Mouse (Mus musculus) yolk sac, embryonic 10.5 days (tissue): ENCODE measurements at regions not wholly inside any gene's neighbourhood (a gene's known extent, or its start where the extent isn't known, plus 50 kb on each side); places are given as distances from the start of the nearest gene placed in this dataset.

Experiments
- DNase-seq: peaks from one replicate; pipeline ENCODE4 v3.0.0-alpha.2; 2017; ENCODE audit warnings: low spot score

DNA sequence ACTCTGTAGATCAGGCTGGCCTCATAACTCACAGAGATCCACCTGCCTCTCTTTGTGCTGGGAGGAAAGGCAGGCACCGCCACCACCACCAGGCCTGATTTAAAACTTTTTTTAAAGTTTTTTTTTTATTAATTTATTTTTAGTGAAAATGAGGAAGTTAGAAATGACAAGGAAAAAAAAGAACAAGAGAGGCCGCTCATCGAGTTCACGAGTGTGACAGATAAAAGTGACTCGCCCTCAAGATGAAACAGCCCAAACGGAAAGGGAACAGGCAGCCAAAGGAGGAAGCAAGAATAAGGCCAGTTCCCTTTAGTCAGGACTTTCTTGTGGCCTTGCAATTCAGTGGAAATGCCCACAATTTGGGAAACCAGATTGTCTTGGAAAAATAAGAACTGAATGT, 163.4 kb upstream of the Jmjd1c start:
- no peak for DNase-seq

DNA sequence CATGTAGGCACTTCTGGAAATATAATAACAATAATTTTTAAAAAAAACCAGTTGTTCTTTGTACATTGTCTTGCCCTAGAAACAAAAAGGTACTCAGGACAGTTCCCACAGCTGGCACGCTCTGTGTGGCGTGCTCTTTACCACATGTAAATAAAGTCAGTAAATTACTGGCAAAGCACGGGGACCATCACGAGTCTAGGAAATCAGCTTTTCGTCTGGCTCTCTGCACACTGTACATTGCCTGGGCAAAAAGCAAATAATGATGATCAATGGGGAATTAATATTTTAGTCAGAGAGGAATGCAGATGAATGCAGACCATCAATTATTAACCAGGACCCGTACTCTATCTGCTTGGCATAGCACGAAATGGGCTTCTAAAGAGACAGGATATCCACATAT, 162.2 kb upstream of the Jmjd1c start:
- no peak for DNase-seq

DNA sequence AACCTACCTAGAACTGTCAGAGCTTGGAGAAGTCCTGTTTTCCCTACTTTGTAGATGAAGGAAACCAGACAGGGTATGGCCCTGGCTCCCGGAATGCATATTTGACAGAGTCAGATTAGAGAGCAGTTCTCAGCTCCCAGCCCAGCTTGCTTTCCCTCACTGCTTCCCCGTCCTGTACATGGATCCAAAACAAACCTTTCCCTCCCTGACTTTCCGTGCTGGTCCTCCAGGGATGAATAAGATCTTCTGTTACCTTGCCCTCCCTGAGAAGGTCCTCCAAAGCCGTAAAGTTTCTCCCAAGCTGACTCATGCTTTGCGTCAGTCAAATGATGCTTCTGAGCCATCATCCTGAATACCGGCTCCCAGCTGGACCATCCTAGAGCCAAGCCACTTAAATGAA, 160.2 kb upstream of the Jmjd1c start:
- no peak for DNase-seq

DNA sequence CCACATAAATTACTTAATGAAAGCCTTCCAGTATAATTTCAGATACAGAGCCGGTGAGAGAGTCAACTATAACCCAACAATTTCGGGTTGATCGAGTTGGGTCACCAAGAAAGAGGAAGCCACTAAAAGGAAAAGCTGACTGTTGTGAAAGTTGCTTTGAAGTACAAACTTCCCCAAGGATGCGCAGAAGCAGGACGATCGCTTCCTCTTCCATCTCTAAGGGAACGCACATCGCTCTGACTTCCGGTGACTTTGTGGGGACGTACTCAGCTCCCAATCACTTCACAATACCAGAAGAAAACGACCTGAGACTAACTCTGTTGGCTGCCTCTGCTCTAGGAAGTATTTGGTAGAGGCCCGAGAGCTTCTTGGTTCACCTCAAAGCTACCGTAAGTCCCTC, 158.8 kb upstream of the Jmjd1c start:
- no peak for DNase-seq

DNA sequence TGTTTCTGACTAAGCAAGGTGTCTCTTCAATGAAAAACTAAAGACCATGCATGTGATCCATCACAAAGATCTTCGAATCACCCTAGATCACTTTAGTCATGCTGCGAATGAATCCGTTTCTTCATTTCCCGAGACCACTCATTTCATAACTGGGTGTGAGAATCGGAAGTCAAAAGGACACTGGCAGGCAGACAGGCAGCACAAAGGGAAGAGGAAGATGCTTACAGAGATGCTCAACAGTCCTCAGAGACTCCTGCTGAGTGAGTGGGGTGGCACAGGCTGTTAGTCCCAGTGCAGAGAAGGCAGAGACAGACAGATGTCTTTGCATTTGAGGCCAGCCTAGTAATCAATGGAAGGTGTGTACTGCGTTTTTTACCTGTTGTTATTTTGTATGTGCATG, 155.6 kb upstream of the Jmjd1c start:
- no peak for DNase-seq

DNA sequence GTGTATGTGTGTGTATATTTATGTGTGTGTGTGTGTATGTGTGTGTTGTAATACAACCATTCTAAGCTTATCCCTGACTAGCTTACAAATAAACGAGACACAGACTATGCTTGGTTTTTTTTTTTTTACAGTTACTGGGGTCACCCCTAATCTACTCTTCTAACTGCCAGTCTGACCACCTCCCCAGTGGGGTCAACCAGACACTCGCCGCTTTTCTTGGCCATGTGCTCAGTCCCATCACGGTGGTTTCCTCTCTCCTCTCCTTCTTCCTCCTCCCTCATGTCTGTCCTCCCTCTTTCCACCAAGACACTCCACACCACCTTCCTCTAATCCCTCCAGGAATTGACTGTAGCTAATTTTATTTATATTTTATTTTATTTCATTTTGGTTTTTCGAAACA, 155.0 kb upstream of the Jmjd1c start:
- DNase-seq: no peak

DNA sequence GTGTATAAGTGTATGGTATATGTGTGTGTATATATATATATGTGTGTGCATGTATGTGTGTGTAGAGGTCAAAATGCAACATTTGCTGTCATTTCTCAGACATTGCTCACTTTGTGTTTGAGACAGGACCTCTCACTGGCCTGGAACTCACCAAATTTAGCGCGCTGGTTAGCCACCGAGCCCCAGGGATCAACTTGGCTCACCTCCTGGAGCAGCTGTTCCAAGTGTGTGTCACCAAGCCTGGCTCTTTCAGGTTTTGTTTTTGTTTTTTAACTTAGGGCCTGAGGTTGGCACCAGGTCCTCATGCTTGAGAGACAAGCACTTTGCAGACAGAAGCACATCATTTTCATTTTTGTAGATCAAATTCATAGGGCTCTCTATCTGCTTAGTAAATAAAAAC, 154.0 kb upstream of the Jmjd1c start:
- DNase-seq: no peak

DNA sequence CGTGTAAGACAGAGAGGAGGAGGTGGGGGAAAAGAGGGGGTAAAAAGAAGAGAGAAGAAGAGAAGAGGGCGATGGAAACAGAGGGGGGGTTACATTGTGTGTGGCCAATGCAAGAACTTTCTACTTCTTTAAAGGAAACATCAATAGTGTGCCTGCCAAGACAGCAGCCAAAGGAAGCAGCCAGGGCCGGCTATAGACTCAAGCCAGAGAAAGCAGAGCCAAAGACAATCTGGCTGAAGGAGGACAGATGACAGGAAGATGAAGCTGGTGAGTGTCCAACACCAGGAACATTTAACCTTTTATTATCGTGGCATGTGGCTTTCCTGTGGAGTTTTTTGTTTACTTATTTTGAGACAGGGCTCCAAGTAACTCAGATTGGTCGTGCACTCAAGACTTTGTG, 152.1 kb upstream of the Jmjd1c start:
- DNase-seq: no peak

DNA sequence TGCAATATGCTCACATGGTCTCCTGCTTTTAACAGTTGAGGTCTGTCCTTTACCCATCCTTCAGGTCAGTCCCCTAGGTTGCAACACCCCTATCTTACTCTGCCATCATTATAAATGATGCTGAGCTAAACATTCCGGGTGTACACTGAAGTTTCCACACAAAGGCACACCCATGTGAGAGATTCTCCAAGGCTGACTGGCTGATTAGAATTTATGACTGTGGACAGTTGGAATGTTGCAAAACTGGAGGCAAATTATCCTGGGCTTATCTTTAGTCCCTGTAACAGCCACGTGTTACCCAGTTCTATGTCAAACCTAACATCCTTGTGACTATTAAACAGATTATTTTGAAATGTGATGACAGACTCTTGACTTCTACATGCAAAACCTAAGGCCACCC, 149.8 kb upstream of the Jmjd1c start:
- DNase-seq: no peak

DNA sequence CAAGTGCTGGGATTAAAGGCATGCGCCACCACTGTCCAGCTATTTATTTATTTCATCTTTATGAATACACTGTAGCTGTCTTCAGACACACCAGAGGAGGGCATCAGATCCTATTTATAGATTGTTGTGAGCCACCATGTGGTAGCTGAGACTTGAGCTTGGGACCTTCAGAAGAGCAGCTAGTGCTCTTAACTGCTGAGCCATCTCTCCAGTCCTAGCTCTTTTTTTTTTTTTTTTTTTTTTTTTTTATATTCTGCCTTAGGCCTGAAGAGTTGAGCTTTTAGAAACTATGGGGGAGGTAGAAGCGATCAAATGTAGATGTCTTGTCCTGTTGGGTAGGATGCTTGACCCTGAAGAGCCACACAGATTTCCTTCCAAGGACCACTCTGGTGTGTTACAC, 147.6 kb upstream of the Jmjd1c start:
- no peak for DNase-seq

DNA sequence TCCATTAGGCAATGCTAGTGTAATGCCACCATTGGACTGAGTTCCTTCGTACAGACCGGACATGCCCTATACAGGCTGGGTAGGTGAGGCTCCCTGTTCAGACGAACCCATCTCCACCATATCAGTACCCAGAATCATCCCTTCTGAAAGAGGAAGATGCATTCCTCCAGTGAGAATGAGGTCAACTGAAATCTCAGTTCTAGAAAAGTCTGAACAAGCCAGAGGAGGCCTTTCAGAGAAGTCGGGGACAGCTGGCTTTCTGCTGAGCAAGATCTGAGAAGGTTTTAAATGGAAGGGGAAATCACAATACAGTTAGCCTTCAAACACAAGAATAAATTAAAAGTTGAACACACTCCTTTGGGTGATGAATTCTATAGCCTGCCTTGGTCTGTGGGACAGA, 145.5 kb upstream of the Jmjd1c start:
- no peak for DNase-seq

DNA sequence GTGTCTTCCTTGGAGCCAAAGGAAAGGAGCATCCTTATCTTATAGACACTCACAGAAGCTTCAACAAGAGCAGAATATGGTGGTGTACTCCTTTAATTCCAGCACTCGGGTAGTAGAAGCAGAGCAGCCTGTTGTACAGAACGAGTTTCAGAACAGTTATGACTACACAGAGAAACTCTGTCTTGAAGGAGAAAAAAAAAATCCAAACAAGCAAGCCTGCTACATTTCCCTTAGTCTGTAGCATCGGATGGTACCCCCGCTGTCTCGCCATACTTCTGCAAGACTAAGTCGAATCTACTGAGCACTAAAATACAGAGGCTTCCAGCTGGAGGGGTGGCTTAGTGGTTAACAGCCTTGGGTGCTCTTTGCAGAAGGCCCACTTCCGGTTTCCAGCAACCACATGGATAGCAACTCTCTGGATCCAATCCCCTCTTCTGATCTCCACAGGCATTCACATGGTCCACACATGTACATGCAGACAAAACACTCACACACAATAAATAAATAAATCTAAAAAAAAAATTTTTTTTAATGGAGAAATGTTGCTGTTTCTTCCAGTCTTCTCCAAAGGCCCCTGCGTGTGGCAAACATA, 144.6 kb upstream of the Jmjd1c start:
- no peak for DNase-seq

DNA sequence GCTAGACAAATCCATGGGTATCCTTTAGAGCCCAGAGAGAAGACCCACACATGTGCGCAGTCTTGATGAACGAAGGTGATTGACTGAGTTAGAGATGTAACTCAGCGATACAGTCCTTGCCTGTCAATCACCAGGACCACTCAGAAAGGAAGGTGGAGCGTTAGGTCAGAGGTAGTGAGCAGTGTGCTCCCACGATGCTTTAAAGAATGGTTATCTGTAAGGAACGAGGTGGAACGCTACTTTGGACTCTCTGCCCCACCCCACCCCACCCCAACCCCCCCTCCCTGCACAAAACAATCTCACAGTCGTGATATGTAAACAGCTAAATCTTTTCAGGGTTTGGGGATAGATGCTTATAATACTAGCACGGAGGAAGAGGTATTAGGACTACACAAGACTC, 144.0 kb upstream of the Jmjd1c start:
- no peak for DNase-seq

DNA sequence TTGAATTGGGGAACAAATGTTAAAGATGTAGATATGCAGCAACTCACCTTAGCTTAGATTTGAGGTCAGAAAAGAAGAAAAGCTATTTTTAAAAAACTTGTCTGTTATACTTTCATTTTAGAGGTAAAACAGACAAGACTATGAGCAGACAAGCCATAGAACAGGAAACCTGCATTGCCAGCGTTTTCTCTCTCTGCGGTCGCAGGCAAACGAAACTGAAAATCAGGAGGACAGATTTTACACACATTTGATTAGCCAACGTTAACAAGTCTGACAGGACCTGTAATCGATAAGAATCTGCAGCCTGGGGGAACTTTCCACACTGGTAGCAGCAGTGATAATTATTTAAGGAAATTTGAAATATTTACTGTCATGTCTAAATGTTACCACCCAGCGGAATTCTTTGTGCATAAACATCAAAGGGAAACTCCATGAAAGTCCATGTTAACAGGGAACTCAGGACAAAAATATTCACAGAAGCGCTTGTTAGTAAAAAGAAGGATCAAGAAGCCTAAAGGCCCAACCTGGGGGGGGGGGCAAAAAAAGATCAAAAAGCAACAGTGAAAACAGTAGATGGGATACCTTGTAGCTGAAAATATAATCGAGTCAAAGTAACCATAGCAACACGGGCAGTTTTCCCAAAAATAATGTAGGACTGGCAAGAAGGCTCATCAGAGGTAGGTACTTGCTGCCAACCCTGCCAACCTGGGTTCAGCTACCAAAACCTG, 142.5 kb upstream of the Jmjd1c start:
- DNase-seq: no peak

DNA sequence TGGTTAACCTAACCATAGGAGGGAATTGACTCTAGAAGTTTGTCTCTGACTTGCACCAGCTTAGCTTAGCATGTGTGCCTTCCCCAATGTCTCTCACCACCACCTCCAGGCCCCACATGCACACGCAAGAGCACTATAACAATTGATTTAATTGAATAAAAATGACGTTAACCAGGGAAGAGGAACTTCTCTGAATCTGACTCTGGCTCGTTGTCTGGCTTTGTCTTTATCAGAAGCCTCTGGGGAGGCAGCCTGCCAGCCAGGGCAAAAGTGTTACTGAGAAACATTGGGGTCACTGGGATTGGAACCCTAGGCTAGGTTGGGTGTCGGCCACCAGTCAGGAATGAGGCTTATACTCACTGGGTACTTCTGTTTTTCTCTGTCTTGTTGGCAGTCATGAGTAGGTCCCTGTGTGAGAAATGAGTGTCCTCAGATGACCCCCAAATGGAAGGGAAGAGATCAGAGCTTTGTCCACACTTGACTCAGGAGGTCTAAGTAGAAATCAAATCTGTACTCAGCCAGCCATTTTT, 141.9 kb upstream of the Jmjd1c start:
- DNase-seq: no peak

DNA sequence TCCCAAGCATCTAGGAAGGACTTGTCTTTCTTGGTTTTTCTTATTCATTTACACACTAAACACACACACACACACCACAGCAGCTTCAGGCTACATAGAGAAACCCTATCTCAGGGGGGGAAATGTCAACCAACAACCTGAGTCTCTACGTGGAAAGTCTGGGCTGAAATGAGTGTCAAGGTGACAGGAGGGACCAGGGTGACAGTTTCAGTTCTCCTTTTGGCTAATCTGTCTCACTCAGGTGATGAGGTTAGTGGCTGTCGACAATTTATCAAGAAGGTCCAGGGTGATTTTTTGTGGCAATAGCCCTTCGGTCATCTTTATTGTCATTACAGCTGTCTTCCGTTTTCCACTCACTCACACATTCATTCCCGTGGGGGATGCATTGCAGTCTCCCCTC, 140.5 kb upstream of the Jmjd1c start:
- DNase-seq: no peak

DNA sequence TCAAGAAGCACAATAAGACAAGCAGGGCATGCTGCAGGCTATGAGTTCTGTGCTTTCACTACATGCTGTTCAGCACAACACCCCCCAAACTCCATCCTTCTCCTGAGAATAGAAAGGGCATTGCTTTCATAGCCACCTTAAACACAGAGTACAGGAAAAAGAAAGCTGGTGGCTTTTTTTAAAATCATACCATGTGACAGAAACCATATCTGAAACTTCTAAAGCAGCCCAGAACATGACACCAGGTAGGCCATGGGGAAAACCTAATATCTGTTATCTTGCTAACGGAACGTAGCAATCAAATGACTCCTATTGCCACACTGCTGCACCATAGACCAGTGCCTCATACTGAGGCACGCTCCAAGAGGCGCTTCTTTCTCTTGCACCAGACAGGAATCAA, 139.3 kb upstream of the Jmjd1c start:
- no peak for DNase-seq

DNA sequence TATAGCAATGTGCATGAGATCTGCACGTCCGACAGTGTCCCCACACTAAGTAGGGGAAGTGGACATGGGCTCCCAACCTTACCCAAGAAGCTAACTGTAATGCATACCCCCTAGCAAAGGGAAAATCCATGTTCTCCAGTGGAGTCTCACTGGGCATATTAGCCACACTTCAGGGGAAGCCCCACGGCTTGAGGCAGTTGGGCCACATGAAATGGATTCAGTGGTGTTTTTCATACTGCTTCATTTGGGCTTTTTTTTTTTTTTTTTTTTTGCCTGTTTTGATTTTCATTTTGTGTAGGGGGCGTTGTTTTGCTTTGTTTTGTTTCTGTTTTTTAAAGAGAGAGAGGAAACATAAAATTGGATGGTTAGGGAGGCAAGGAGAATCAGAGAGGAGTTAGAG, 138.6 kb upstream of the Jmjd1c start:
- no peak for DNase-seq
